Mouse (Mus musculus): Measurements from ENCODE around the gene Ints3.

DNA sequence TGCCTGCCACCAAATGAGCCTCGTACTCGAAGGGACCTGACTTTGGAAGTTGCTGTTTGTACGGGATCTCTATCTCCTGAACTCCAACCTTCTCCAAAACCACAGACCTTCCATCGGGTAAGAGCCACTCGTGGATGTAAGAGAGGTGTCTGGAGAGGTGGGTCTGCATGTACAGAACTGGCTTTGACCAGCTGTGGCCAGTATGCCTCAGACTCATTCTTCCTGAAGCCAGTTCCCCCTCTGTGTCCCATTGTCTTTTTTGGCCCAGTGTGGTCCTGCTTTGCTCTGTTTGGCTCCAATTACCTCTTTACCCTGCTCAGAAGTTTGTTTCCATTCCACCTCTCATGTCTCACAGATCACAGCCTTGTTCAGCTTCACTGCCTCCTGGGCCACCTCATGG lies 54.9 kb downstream of the Ints3 start:
- TF ChIP-seq EP300 (IDR thresholded peaks at IDR 0.05; ENCODE audit: low read depth in 1 of 2, low read length in 2 of 2) = no peak
- no peak for TF ChIP-seq POLR2A (IDR thresholded peaks at IDR 0.05; ENCODE audit: control insufficient read depth in 1 of 2, insufficient read depth in 1 of 2, low read depth in 1 of 2, low read length in 2 of 2, poor library complexity in 1 of 2)
- no peak for TF ChIP-seq MAX (IDR thresholded peaks at IDR 0.05; ENCODE audit: low read length)
- TF ChIP-seq CTCF (IDR thresholded peaks at IDR 0.05 in 2 of 3, conservative IDR thresholded peaks at IDR 0.05 in 1 of 3; ENCODE audit: control insufficient read depth in 1 of 3, insufficient read depth in 1 of 3, low read depth in 2 of 3, low read length in 3 of 3, poor library complexity in 1 of 3, severe bottlenecking in 1 of 3) = no peak
- TF ChIP-seq GABPA (IDR thresholded peaks at IDR 0.05; ENCODE audit: low read depth, low read length) = no peak
- TF ChIP-seq CHD2 (IDR thresholded peaks at IDR 0.05; ENCODE audit: low read length) = no peak
- TF ChIP-seq USF1 (IDR thresholded peaks at IDR 0.05; ENCODE audit: low read depth, low read length) = no peak
- no peak for TF ChIP-seq RAD21 (IDR thresholded peaks at IDR 0.05; ENCODE audit: low read depth, low read length)
- no peak for TF ChIP-seq ZKSCAN1 (IDR thresholded peaks at IDR 0.05; ENCODE audit: low read depth, low read length)
- TF ChIP-seq UBTF (IDR thresholded peaks at IDR 0.05; ENCODE audit: borderline replicate concordance, insufficient read depth, low read depth, low read length) = no peak
- TF ChIP-seq E2F4 (IDR thresholded peaks at IDR 0.05; ENCODE audit: borderline replicate concordance, low read depth, low read length) = no peak

Measured in MEL (cell line).